Mouse (Mus musculus): ENCODE measurements around the gene Eif2b3. TPM values are rescaled to one million over a fixed set of nuclear protein-coding genes. Genes with fewer than 3 reads are reported as not detected.
A peak's percentile ranks its signal among the peaks of the same experiment; 100 is the strongest.

The Eif2b3 gene
- polyA plus RNA-seq, 1 experiment from 2014 or later = 45.2 TPM

DNA sequence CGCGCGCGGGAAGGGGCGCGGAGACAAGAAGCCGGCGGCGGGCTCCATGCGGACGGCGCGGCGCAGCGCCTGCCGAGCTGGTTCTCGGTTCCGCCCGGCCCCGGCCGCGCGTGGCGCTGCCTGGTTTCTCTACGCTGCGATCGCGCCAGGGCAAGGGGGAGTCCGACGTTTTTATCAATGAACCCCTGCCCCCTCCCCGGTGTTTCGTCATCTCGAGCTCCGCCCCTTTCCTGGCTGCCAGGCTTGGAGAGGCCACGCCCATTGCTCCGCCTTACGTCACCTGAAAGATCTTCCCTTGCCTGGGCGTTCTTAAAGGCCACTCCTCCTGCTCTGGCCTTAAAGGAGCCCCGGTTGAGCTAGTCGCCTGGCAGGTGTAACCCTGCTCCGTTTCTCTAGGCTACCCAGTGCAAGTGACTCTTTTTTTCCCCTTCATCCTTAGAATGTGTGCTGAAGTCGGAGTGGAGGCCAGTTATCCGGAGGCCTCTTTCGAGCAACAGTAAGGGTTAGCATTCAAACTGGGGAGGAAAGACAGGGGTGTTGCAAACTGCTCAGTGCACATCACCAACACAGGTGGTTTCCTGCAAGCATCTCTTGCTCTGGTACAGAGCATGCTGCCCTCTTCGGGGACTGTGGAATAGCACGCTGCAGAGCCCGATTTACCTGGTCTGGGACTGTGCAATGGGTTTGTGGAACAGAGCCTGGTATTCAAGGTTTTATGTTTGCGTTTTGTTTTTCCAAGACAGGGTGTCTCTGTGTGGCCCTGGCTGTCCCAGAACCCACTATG, 114.8 kb downstream of the Eif2b3 start, which contains the start of gene Plk3:
TSS of gene Plk3 (minus strand) at position 147 of the 784 bp plus-strand sequence.
- Histone ChIP-seq H3K4me2 (replicated peaks; ENCODE audit: low read depth, low read length) (peak within 1 kb of the TSS; percentile 98), H3K9me3 (ENCODE audit: low read length) (no peaks in the 10 kb centered on the region), H3K9ac (replicated peaks; ENCODE audit: low read length) (peak within 1 kb of the TSS; percentile 87), H3K36me3 (ENCODE audit: insufficient read depth, low read length) (no peaks in the 10 kb centered on the region), H3K27ac (ENCODE audit: low read length) (no peak within 1 kb of the TSS), H3K4me3 (ENCODE audit: low read length) (peak within 1 kb of the TSS; percentile 77), H3K27me3 (ENCODE audit: insufficient read depth, low read length) (peaks cover 15% of the 10 kb centered on the region), H3K4me1 (ENCODE audit: insufficient read depth, low read length) (peaks cover 15% of the 10 kb centered on the region)
- peak; percentile 93 for ATAC-seq (ENCODE audit: low FRiP score, low TSS enrichment)
- 1% methylated on average over 40 of the region's 48 CpGs for WGBS

DNA sequence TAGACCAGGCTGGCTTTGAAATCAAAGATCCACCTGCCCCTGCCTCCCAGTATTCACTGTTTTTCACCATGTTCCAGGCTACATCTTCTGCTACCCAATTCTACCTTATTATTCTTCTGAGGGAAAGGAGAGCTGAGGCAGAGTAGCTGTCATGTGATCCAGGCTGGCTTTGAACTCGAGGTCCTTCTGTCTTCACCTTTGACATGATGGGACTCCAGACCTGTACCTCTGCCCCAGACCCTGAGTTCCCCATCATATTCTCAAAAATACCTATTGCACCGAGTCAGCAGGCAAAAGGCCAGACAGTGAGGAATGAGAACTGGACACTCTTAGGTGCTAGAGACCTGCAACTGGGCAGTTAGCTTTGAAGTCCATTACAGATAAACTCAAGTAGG, 115.4 kb downstream of the Eif2b3 start:
- H3K4me1 ChIP-seq (ENCODE audit: insufficient read depth, low read length) = peaks cover 15% of the 10 kb centered on the region
- no peaks in the 10 kb centered on the region for H3K9me3 ChIP-seq (ENCODE audit: low read length)
- 28% methylated on average over 2 of the region's 2 CpGs for WGBS
- no peak for ATAC-seq (ENCODE audit: low FRiP score, low TSS enrichment)
- H3K4me2 ChIP-seq (replicated peaks; ENCODE audit: low read depth, low read length) = no peak overlapping the region
- H3K9ac ChIP-seq (replicated peaks; ENCODE audit: low read length) = no peak overlapping the region
- H3K27ac ChIP-seq (ENCODE audit: low read length) = no peak overlapping the region
- H3K27me3 ChIP-seq (ENCODE audit: insufficient read depth, low read length) = peaks cover 15% of the 10 kb centered on the region
- H3K36me3 ChIP-seq (ENCODE audit: insufficient read depth, low read length) = no peaks in the 10 kb centered on the region
- no peak overlapping the region for H3K4me3 ChIP-seq (ENCODE audit: low read length)

DNA sequence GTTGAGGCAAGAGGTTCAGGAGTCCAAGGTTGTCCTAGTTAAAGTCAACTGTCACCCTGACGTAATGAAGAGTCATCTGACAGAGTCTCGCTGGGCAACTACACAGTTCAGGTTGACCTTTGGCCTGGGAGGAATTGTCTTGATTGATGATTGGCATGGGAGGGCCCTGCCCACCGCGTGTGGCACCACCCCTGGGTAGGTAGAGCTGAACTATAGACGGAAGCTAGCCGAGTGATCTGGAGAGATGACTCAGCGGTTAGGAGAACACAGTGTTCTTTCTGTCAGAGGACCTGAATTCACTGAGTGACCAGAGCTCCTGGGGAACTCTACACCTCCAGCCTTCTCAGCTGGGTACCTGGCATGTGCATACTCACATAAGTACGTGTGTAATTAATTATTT, 116.8 kb downstream of the Eif2b3 start:
- WGBS = 38% methylated on average over 8 of the region's 8 CpGs
- 0 out of 2 replicates have a peak, but pooled peaks have one; percentile 19 for ATAC-seq (ENCODE audit: low FRiP score, low TSS enrichment)
- no peak overlapping the region for H3K27ac ChIP-seq (ENCODE audit: low read length)

More for the DNA sequence above, 116.8 kb downstream of the Eif2b3 start:
- peaks cover 15% of the 10 kb centered on the region for H3K27me3 ChIP-seq (ENCODE audit: insufficient read depth, low read length)
- H3K9ac ChIP-seq (replicated peaks; ENCODE audit: low read length) = no peak overlapping the region
- H3K9me3 ChIP-seq (ENCODE audit: low read length) = no peaks in the 10 kb centered on the region
- no peak overlapping the region for H3K4me3 ChIP-seq (ENCODE audit: low read length)
- peaks cover 15% of the 10 kb centered on the region for H3K4me1 ChIP-seq (ENCODE audit: insufficient read depth, low read length)
- H3K36me3 ChIP-seq (ENCODE audit: insufficient read depth, low read length) = no peaks in the 10 kb centered on the region
- H3K4me2 ChIP-seq (replicated peaks; ENCODE audit: low read depth, low read length) = no peak overlapping the region

Other genes starting within 250 kb of the Eif2b3 start
- 41.9 and 42.8 TPM in 2 replicates for gene Toe1, start 211.8 kb upstream of the Eif2b3 start, polyA plus RNA-seq (2015; fragmentation: Nextera tagmentation; extraction: Ambion mirVana)
- gene Mutyh, start 211.7 kb upstream of the Eif2b3 start, polyA plus RNA-seq (2015; fragmentation: Nextera tagmentation; extraction: Ambion mirVana) = 19.0 and 22.6 TPM in 2 replicates
- gene Hpdl, start 197.7 kb upstream of the Eif2b3 start, polyA plus RNA-seq (2015; fragmentation: Nextera tagmentation; extraction: Ambion mirVana) = 1.9 and 2.0 TPM in 2 replicates
- gene Zswim5, start 142.0 kb upstream of the Eif2b3 start, polyA plus RNA-seq (2015; fragmentation: Nextera tagmentation; extraction: Ambion mirVana) = 1.6 and 2.1 TPM in 2 replicates
- gene Urod, start 25.0 kb upstream of the Eif2b3 start, polyA plus RNA-seq (2015; fragmentation: Nextera tagmentation; extraction: Ambion mirVana) = 107 and 109 TPM in 2 replicates
- 11.5 and 12.4 TPM in 2 replicates for gene Hectd3, start 24.1 kb upstream of the Eif2b3 start, polyA plus RNA-seq (2015; fragmentation: Nextera tagmentation; extraction: Ambion mirVana)
- gene Ptch2, start 76.7 kb downstream of the Eif2b3 start, polyA plus RNA-seq (2015; fragmentation: Nextera tagmentation; extraction: Ambion mirVana) = 8.8 and 10.0 TPM in 2 replicates
- gene Btbd19, start 106.3 kb downstream of the Eif2b3 start, polyA plus RNA-seq (2015; fragmentation: Nextera tagmentation; extraction: Ambion mirVana) = 5.1 and 5.3 TPM in 2 replicates
- gene Tctex1d4, start 107.4 kb downstream of the Eif2b3 start, polyA plus RNA-seq (2015; fragmentation: Nextera tagmentation; extraction: Ambion mirVana) = not detected in 2 replicates
- gene Plk3, start 114.6 kb downstream of the Eif2b3 start, polyA plus RNA-seq (2015; fragmentation: Nextera tagmentation; extraction: Ambion mirVana) = 3.1 and 3.7 TPM in 2 replicates
- gene Rps8, start 136.8 kb downstream of the Eif2b3 start, polyA plus RNA-seq (2015; fragmentation: Nextera tagmentation; extraction: Ambion mirVana) = 746 and 795 TPM in 2 replicates
- gene Kif2c, start 163.2 kb downstream of the Eif2b3 start, polyA plus RNA-seq (2015; fragmentation: Nextera tagmentation; extraction: Ambion mirVana) = 71.8 and 75.6 TPM in 2 replicates
- gene Tmem53, start 232.5 kb downstream of the Eif2b3 start, polyA plus RNA-seq (2015; fragmentation: Nextera tagmentation; extraction: Ambion mirVana) = 16.5 and 19.9 TPM in 2 replicates
- 0.23 and 0.39 TPM in 2 replicates for gene Armh1, start 232.7 kb downstream of the Eif2b3 start, polyA plus RNA-seq (2015; fragmentation: Nextera tagmentation; extraction: Ambion mirVana)